Mouse (Mus musculus) heart, postnatal 10 days (tissue): ENCODE measurements around the gene Otol1. TPM values are rescaled to one million over a fixed set of nuclear protein-coding genes. Genes with fewer than 3 reads are reported as not detected.

Experiments
- DNase-seq, 2 experiments: peaks; one replicate each; pipeline ENCODE4 v3.0.0; 2021
- intact Hi-C: fragments of 180-260 bp; cut with DNase I; formaldehyde crosslinking; loops from one replicate; pipeline ENCODE4 v1.15.1; 2025
- total RNA-seq, 2 experiments: library from RNA; stranded (reverse); gene quantifications; 2 replicates each; pipeline ENCODE4 v1.2.3; 2021

Otol1 gene
- total RNA-seq, result not detected

GRCm38 (mm10) chr3:70007313-70007712, at the start of gene Otol1:
Gene Otol1, plus strand, starts transcription at chr3:70007613.
- DNase-seq, result no peak
- intact Hi-C loops, result no loop called here

DNA sequence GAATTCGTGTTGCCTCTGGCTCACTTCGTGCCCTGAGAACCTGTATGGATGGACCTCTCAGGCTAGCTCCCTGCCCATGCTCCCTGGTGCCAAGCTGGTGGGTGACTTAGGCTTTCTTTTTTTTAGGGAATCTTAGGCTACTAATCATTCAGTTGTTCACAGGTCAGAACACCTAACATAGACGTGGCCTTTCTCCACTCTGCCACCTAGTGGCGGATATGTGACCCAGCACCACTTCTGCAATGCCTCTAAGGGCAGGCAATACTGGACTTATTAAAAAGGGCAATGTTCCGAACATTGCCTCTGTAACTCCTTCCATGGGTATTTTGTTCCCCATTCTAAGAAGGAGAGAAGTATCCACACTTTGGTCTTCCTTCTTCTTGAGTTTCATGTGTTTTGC, 45.2 kb upstream of the Otol1 start:
- intact Hi-C loops, result no loop called here
- DNase-seq, result peak; percentile 24 to 27

- no peak for DNase-seq
- intact Hi-C loops, result no loop called here
Measured at GRCm38 (mm10) chr3:69971482-69972097, 35.8 kb upstream of the Otol1 start.

DNA sequence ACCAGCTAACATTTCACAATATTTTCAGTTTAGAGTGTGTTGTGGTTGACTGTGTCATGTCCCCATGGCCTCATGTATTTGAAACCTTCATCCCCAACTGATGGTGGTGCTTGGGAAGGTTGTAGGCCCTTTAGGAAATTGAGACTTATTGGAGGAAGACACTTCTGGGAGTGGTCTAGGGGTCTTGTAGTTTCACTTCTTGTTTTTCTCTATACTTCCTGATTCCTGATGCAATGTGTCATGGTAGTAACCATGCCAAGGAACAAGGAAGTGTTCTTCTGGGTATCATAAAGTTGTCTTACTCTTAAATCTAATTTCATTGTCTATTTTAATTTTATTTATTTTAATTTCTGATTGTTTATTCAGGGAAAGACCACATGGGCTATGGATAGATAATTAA, 29.3 kb upstream of the Otol1 start:
- no peak for DNase-seq
- intact Hi-C loops, result no loop called here

GRCm38 (mm10) chr3:69993806-69994205, 13.6 kb upstream of the Otol1 start:
- no peak for DNase-seq
- intact Hi-C loops, result no loop called here

DNA sequence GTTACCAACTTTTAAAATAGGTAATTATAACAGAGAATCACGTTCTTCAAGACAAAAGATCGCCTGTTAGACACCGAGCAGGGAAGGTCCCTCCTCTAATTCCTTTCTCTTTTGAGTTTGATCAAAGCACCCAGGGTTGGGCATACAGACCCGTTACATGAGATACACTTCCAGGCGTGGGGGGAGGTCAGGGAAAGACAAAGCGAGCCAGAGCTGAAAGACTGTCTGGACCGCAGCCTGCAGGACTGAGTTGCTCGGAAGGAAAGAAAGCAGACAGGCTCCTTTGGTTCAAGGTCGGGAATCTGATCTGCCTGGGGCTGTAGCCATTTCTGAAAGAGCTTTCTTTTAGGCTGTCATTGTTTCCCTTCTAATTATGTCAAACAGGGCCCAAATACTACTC, 5.9 kb upstream of the Otol1 start:
- DNase-seq, result no peak
- intact Hi-C loops, result no loop called here

- DNase-seq, result no peak
Measured at GRCm38 (mm10) chr3:70003126-70003764, 4.2 kb upstream of the Otol1 start.

DNA sequence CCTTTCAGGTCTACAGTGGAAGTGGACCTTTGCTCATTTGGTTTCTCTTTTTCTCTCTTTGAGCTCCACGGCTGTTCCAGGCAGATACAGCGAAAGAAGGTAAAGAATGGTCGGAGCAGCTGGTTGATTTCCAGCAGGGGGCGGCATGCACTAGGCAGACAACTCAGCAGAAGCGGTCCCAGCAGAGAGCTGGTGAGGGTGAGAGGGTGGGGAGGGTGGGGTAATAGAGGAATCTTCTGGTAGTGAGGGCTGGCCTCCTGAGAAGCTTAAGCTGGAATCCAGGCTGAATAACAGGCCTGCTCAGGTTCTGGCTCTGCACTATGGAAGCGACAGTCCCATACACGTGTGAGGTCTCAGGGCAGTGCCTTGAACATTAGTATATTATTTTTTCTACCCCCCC, 3.5 kb upstream of the Otol1 start:
- intact Hi-C loops, result no loop called here
- DNase-seq, result peak in 1 of 2 experiments; percentile 8

More at GRCm38 (mm10) chr3:70003126-70003764, 4.2 kb upstream of the Otol1 start:
- intact Hi-C loops, result no loop called here

DNA sequence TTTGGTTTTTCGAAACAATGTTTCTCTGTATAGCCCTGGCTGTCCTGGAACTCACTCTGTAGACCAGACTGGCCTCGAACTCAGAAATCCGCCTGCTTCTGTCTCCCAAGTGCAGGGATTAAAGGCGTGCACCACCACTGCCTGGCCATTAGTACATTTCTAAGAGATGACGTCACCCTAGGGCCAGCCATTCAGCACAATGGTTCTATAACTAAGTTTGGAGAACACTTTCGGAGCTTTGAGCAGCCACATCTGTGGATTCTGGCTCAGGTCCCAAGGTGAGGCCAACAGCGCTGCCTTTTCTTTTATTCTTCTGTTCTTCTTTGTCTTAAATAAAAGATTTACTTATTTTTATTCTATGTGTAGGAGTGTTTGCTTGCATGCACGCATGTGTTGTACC, 3.0 kb upstream of the Otol1 start:
- intact Hi-C loops, result no loop called here
- no peak for DNase-seq

- DNase-seq, result no peak
- intact Hi-C loops, result no loop called here
Measured at GRCm38 (mm10) chr3:70012641-70013040, 5.2 kb downstream of the Otol1 start.

GRCm38 (mm10) chr3:70026605-70027004, 19.2 kb downstream of the Otol1 start:
- no peak for DNase-seq
- intact Hi-C loops, result no loop called here

DNA sequence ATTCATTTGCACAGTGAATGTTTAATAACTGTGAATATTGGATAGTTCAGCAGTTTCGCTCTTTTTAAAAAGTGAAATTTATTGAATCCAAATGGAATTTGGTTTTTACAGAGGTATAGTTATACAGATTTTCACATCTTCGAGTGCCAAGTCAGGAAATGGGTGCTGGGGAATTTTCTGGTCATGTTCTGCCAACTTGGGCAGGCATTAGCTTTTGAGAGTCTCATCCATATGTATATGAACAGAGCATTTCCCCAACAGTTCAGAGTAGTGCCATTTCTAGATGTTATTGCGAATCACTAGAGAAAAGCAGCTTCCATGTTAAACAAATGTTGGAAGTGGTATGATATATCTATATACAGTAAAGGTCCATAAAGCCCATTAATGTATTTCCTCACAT, 21.8 kb downstream of the Otol1 start:
- intact Hi-C loops, result no loop called here
- DNase-seq, result no peak

GRCm38 (mm10) chr3:70035593-70035992, 28.2 kb downstream of the Otol1 start:
- DNase-seq, result peak in 1 of 2 experiments; percentile 2
- intact Hi-C loops, result no loop called here

Other genes starting within 250 kb of the Otol1 start
- gene Sptssb, start 147.7 kb upstream of the Otol1 start, total RNA-seq, result not detected